Comparison of ENCODE assay signal across 9 mouse cellular contexts in the genomic region with DNA sequence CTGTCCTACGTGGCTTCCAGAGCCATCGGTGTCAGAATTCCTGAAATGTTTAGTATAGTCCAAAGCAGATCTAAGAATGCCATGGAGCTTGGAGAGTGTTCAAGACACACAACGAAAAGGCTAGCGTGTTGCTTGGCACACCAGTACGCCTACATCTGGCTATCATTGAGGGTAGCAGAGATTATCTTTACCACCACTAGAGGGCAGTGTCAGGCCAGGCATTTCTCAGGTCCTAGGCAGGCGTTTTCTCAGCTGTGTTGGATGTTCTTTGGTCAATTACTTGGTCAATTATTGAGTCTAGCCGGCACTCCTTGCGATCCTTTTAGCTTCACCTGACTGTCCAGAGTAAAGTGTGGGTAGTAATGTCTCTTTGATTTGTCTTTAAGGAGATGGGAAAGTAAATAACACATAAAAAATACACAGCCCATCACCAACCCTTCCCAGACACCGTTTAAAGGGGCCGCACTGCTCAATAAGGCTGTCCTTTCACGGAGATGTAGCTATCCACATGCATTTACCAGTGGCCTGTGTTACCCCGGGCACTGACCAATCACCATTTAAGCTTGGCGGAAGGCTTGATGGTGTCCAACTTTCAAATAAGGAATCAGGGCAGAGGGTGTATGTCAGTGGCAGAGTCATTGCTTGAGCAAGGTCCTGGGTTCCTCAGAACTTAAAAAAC. TPM values are rescaled to one million over a fixed set of nuclear protein-coding genes. Genes with fewer than 3 reads are reported as not detected.
A peak's percentile ranks its signal among the peaks of the same experiment; 100 is the strongest.
DNase-seq lines count a peak whose midpoint lies in the region; TF ChIP-seq lines count a peak whose summit lies in the region.
"Had no signal": no experiment of that assay in that cellular context is flagged by ENCODE, and none has a peak within 500 bp of the region (broad histone marks: within the 10 kb centered on the region; RNA-seq: fewer than 3 reads in every experiment).

No protein-coding gene starts in this region.

- H3K4me1 ChIP-seq in MEL (ENCODE audit: control insufficient read depth in 1 of 2, insufficient read depth in 2 of 2, low read length in 2 of 2), result no peaks in the 10 kb centered on the region
- H3K4me1 ChIP-seq: megakaryocyte, embryonic 14.5 days had no signal

- peak; percentile 69 for TF ChIP-seq RAD21 in MEL (IDR thresholded peaks at IDR 0.05; ENCODE audit: low read depth, low read length)

- no peak overlapping the region for H3K27ac ChIP-seq in MEL (ENCODE audit: control insufficient read depth, low read depth, low read length)

- H3K4me3 ChIP-seq in MEL (ENCODE audit: control insufficient read depth in 1 of 2, insufficient read depth in 1 of 2, low read depth in 2 of 2, low read length in 2 of 2), result no peak overlapping the region
- H3K4me3 ChIP-seq: megakaryocyte, embryonic 14.5 days had no signal

- no peaks in the 10 kb centered on the region for H3K79me2 ChIP-seq in MEL (ENCODE audit: control insufficient read depth, insufficient read depth, low read length, poor library complexity)

- TF ChIP-seq POLR2A in MEL (IDR thresholded peaks at IDR 0.05; ENCODE audit: control insufficient read depth in 1 of 2, insufficient read depth in 1 of 2, low read depth in 1 of 2, low read length in 2 of 2, poor library complexity in 1 of 2), result no peak

- TF ChIP-seq CTCF in MEL (IDR thresholded peaks at IDR 0.05 in 2 of 3, conservative IDR thresholded peaks at IDR 0.05 in 1 of 3; ENCODE audit: control insufficient read depth in 1 of 3, insufficient read depth in 1 of 3, low read depth in 2 of 3, low read length in 3 of 3, poor library complexity in 1 of 3, severe bottlenecking in 1 of 3), result peak; percentile 73 to 87 (median 78)

- no peaks in the 10 kb centered on the region for H3K27me3 ChIP-seq in MEL (ENCODE audit: control insufficient read depth in 1 of 2, insufficient read depth in 2 of 2, low read length in 2 of 2)

- DNase-seq in MEL (ENCODE audit: low read depth, low spot score), result peak; percentile 49
- DNase-seq in brain, embryonic 18.5 days (ENCODE audit: low read depth, low spot score), result peak; percentile 57
- peak; percentile 3 for DNase-seq in fat pad, adult 2 months (ENCODE audit: extremely low read depth, low read depth, low spot score)
- peak; percentile 83 to 88 for DNase-seq in heart, postnatal 10 days
- peak; percentile 76 to 82 for DNase-seq in kidney, postnatal 4 days
- DNase-seq in lung, adult 18-20 months, result peak; percentile 44 to 66
- peak; percentile 12 for DNase-seq in ovary, adult 18-20 months (ENCODE audit: low spot score)
- peak; percentile 57 for DNase-seq in urinary bladder, postnatal 25 days (ENCODE audit: low spot score)

- H3K9me3 ChIP-seq in MEL (replicated peaks; ENCODE audit: insufficient read depth, low read length), result no peaks in the 10 kb centered on the region

- H3K9ac ChIP-seq in MEL (ENCODE audit: control insufficient read depth, low read depth, low read length, poor library complexity, severe bottlenecking), result no peak overlapping the region

- intact Hi-C loops in heart, postnatal 10 days (cut with DNase I), result loop anchor here (1.0 to 2.0 kb wide), 3 partner anchors 192 to 674 kb away; no protein-coding TSS in a partner anchor

- no peaks in the 10 kb centered on the region for H3K36me3 ChIP-seq in MEL (ENCODE audit: control insufficient read depth in 1 of 2, insufficient read depth in 2 of 2, low read length in 2 of 2)

- TF ChIP-seq EP300 in MEL (IDR thresholded peaks at IDR 0.05; ENCODE audit: low read depth in 1 of 2, low read length in 2 of 2), result no peak

TF ChIP-seq in MEL, 35 proteins besides CTCF, POLR2A, EP300 and RAD21:
- TF ChIP-seq SMC3 (IDR thresholded peaks at IDR 0.05; ENCODE audit: low read depth, low read length), result peak; percentile 66
- TF ChIP-seq GATA1 (IDR thresholded peaks at IDR 0.05; ENCODE audit: low read depth, low read length), result no peak

RNA-seq across cellular contexts. Expression of a gene that starts 29.7 kb away (rescaled TPM):
- total RNA-seq in MEL (2012; rRNA removed), result not detected in 2 replicates
- not detected for polyA plus RNA-seq in MEL (2012; ENCODE audit: insufficient read depth in 1 of 2, insufficient read length in 2 of 2, low read depth in 1 of 2, low replicate concordance in 2 of 2, missing spikeins in 1 of 2)
- 1 to 10 TPM; 6.5 to 8.6 TPM for total RNA-seq in heart, postnatal 10 days (2021)

Comparison
In these comparisons a context has a peak if more than half of its experiments do, and no peak if none do; other contexts are left out.
1. DNase-seq: peak in every context shown above with its lines; median percentile 86 in heart, postnatal 10 days; 79 in kidney, postnatal 4 days; 57 in brain, embryonic 18.5 days; 57 in urinary bladder, postnatal 25 days; 55 in lung, adult 18-20 months; 49 in MEL; 12 in ovary, adult 18-20 months; 3 in fat pad, adult 2 months.